Mouse (Mus musculus) embryonic fibroblast, embryonic 13.5 days (primary cell): ENCODE measurements around the gene Sf3a2. TPM values are rescaled to one million over a fixed set of nuclear protein-coding genes. Genes with fewer than 3 reads are reported as not detected.
"Not testable (repeated sequence)": the region's sequence is repeated elsewhere in the genome, so short reads cannot be mapped to it uniquely, and the experiment has no call there.

Experiments used
- H3K27ac ChIP-seq: 2 replicates; pipeline ENCODE4 v1.5.1; 2012; ENCODE audit warnings: low read length, control low read depth, inconsistent platforms; ENCODE audit not compliant: insufficient read depth
- H3K4me1 ChIP-seq: 2 replicates; pipeline ENCODE4 v1.6.1; 2011; ENCODE audit warnings: low read length; ENCODE audit not compliant: control insufficient read depth, insufficient read depth
- H3K4me3 ChIP-seq: 2 replicates; pipeline ENCODE4 v1.5.1; 2011; ENCODE audit warnings: mild to moderate bottlenecking, control low read depth, low read length; ENCODE audit not compliant: insufficient read depth
- CTCF ChIP-seq: IDR thresholded peaks from 2 replicates; pipeline ENCODE4 v1.5.1; 2011; ENCODE audit warnings: mild to moderate bottlenecking, control low read depth, low read length, moderate library complexity, borderline replicate concordance; ENCODE audit not compliant: insufficient read depth
- POLR2A ChIP-seq: IDR thresholded peaks from 2 replicates; pipeline ENCODE4 v1.6.1; 2011; ENCODE audit warnings: low read depth, mild to moderate bottlenecking, control low read depth, low read length, moderate library complexity
- polyA plus RNA-seq: library from polyadenylated mRNA; stranded (reverse); fragments of >200 nt; gene quantifications from 2 replicates; pipeline ENCODE4 v1.2.4, GENCODE M21; 2011; ENCODE audit warnings: low read depth; ENCODE audit not compliant: missing spikeins, insufficient read length

Gene Sf3a2
- polyA plus RNA-seq, 1 experiment: 49.3 TPM

GRCm38 (mm10) chr10:80822528-80822927, 24.5 kb downstream of the Sf3a2 start:
- TF ChIP-seq POLR2A (no peak), CTCF (no peak)
- Histone ChIP-seq H3K4me1 (no peaks in the 10 kb centered on the region), H3K27ac (no peak overlapping the region), H3K4me3 (no peak overlapping the region)

- no peak overlapping the region for H3K27ac ChIP-seq
- no peak overlapping the region for H3K4me3 ChIP-seq
- no peak for TF ChIP-seq CTCF
- TF ChIP-seq POLR2A: no peak
- H3K4me1 ChIP-seq: no peaks in the 10 kb centered on the region
Observed at GRCm38 (mm10) chr10:80823316-80823715, 25.3 kb downstream of the Sf3a2 start.

GRCm38 (mm10) chr10:80823847-80824643, 26.0 kb downstream of the Sf3a2 start:
- Histone ChIP-seq H3K27ac (no peak overlapping the region), H3K4me3 (no peak overlapping the region), H3K4me1 (no peaks in the 10 kb centered on the region)
- TF ChIP-seq POLR2A: no peak
- no peak for TF ChIP-seq CTCF

GRCm38 (mm10) chr10:80824827-80825226, 26.8 kb downstream of the Sf3a2 start:
- Histone ChIP-seq H3K27ac (no peak overlapping the region), H3K4me3 (no peak overlapping the region), H3K4me1 (no peaks in the 10 kb centered on the region)
- TF ChIP-seq POLR2A (no peak), CTCF (no peak)

GRCm38 (mm10) chr10:80826151-80827062, 28.4 kb downstream of the Sf3a2 start, which contains the start of gene Oaz1:
Gene Oaz1 (plus strand): TSS chr10:80826656.
- Histone ChIP-seq H3K4me3 (peak within 1 kb of the TSS; percentile 99), H3K4me1 (no peaks in the 10 kb centered on the region), H3K27ac (peak within 1 kb of the TSS; percentile 77)
- TF ChIP-seq CTCF: no peak
- TF ChIP-seq POLR2A: peak; percentile 98

GRCm38 (mm10) chr10:80827063-80827869, 29.3 kb downstream of the Sf3a2 start:
- TF ChIP-seq CTCF (no peak), POLR2A (no peak)
- Histone ChIP-seq H3K27ac (peak overlapping the region; percentile 77; the same call in 1 of the 2 replicates), H3K4me3 (peak overlapping the region; percentile 99), H3K4me1 (no peaks in the 10 kb centered on the region)

- H3K27ac ChIP-seq: no peak overlapping the region
Observed at GRCm38 (mm10) chr10:80827870-80828420, 29.9 kb downstream of the Sf3a2 start.

DNA sequence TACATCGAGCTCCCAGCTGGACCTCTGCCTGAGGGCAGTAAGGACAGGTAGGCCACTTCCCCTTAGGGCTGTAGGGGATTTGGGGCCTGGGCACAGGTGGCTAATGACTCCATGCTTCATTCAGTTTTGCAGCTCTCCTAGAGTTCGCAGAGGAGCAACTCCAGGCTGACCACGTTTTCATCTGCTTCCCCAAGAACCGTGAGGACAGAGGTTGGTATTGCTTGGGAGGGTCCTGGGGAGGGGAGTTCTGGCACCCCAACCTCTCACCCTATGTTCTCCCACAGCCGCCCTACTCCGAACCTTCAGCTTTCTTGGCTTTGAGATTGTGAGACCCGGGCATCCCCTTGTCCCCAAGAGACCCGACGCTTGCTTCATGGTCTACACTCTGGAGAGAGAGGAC, 30.6 kb downstream of the Sf3a2 start:
- H3K4me3 ChIP-seq: 0 out of 2 replicates have a peak overlapping the region, but pooled peaks have one; percentile 99
- H3K4me1 ChIP-seq, H3K27ac ChIP-seq: not testable (repeated sequence)

More at GRCm38 (mm10) chr10:80827870-80828420, 29.9 kb downstream of the Sf3a2 start:
- H3K4me3 ChIP-seq: peak overlapping the region; percentile 99
- no peaks in the 10 kb centered on the region for H3K4me1 ChIP-seq
- TF ChIP-seq POLR2A: no peak
- no peak for TF ChIP-seq CTCF
